Mouse (Mus musculus): Measurements from ENCODE around the gene Stx6. TPM values are rescaled to one million over a fixed set of nuclear protein-coding genes. Genes with fewer than 3 reads are reported as not detected.
A peak's percentile ranks its signal among the peaks of the same experiment; 100 is the strongest.

Gene Stx6
- polyA plus RNA-seq (2012; rRNA removed): 20.4 and 27.0 TPM in 2 replicates

- DNase-seq (ENCODE audit: low read depth, low spot score): peak; percentile 87
- under 1% methylated on average over 48 of the region's 48 CpGs for WGBS
Observed at GRCm38 (mm10) chr1:155158141-155158969, at the start of gene Stx6. Stx6 (plus strand) TSS chr1:155158715.

GRCm38 (mm10) chr1:155109387-155110350, 48.8 kb upstream of the Stx6 start:
- DNase-seq (ENCODE audit: low read depth, low spot score): no peak
- WGBS: 57% methylated on average over 18 of the region's 18 CpGs

- no peak for DNase-seq (ENCODE audit: low read depth, low spot score)
- 82% methylated on average over 6 of the region's 6 CpGs for WGBS
Observed at GRCm38 (mm10) chr1:155111491-155111890, 47.0 kb upstream of the Stx6 start.

GRCm38 (mm10) chr1:155112118-155112517, 46.4 kb upstream of the Stx6 start:
- no peak for DNase-seq (ENCODE audit: low read depth, low spot score)
- WGBS: 76% methylated on average over 4 of the region's 4 CpGs

- WGBS: 92% methylated on average over 1 of the region's 1 CpGs
- DNase-seq (ENCODE audit: low read depth, low spot score): no peak
Observed at GRCm38 (mm10) chr1:155112875-155113274, 45.6 kb upstream of the Stx6 start.

- DNase-seq (ENCODE audit: low read depth, low spot score): no peak
- 20% methylated on average over 3 of the region's 3 CpGs for WGBS
Observed at GRCm38 (mm10) chr1:155113946-155114345, 44.6 kb upstream of the Stx6 start.

GRCm38 (mm10) chr1:155119719-155120118, 38.8 kb upstream of the Stx6 start:
- WGBS: 84% methylated on average over 1 of the region's 1 CpGs
- DNase-seq (ENCODE audit: low read depth, low spot score): no peak

- WGBS: 70% methylated on average over 21 of the region's 21 CpGs
- DNase-seq (ENCODE audit: low read depth, low spot score): no peak
Observed at GRCm38 (mm10) chr1:155121977-155122939, 36.3 kb upstream of the Stx6 start.

GRCm38 (mm10) chr1:155124397-155124796, 34.1 kb upstream of the Stx6 start:
- 91% methylated on average over 5 of the region's 5 CpGs for WGBS
- DNase-seq (ENCODE audit: low read depth, low spot score): no peak

GRCm38 (mm10) chr1:155126716-155127115, 31.8 kb upstream of the Stx6 start:
- no peak for DNase-seq (ENCODE audit: low read depth, low spot score)
- WGBS: 58% methylated on average over 5 of the region's 5 CpGs

- 49% methylated on average over 5 of the region's 5 CpGs for WGBS
- DNase-seq (ENCODE audit: low read depth, low spot score): peak; percentile 32
Observed at GRCm38 (mm10) chr1:155127429-155127934, 31.0 kb upstream of the Stx6 start.

GRCm38 (mm10) chr1:155134866-155135265, 23.6 kb upstream of the Stx6 start:
- no peak for DNase-seq (ENCODE audit: low read depth, low spot score)
- WGBS: 74% methylated on average over 8 of the region's 8 CpGs

GRCm38 (mm10) chr1:155138795-155139194, 19.7 kb upstream of the Stx6 start:
- no peak for DNase-seq (ENCODE audit: low read depth, low spot score)
- WGBS: 60% methylated on average over 7 of the region's 7 CpGs

- DNase-seq (ENCODE audit: low read depth, low spot score): peak; percentile 78
- 25% methylated on average over 2 of the region's 2 CpGs for WGBS
Observed at GRCm38 (mm10) chr1:155140076-155140475, 18.4 kb upstream of the Stx6 start.

GRCm38 (mm10) chr1:155145620-155146019, 12.9 kb upstream of the Stx6 start:
- no peak for DNase-seq (ENCODE audit: low read depth, low spot score)
- 51% methylated on average over 6 of the region's 6 CpGs for WGBS

GRCm38 (mm10) chr1:155146572-155146980, 11.9 kb upstream of the Stx6 start, which contains the start of gene Mr1:
Mr1 (minus strand) TSS chr1:155146814.
- no peak for DNase-seq (ENCODE audit: low read depth, low spot score)
- 17% methylated on average over 8 of the region's 8 CpGs for WGBS

GRCm38 (mm10) chr1:155147228-155147627, 11.3 kb upstream of the Stx6 start:
- 90% methylated on average over 2 of the region's 2 CpGs for WGBS
- DNase-seq (ENCODE audit: low read depth, low spot score): no peak

- WGBS: 93% methylated on average over 3 of the region's 3 CpGs
- DNase-seq (ENCODE audit: low read depth, low spot score): no peak
Observed at GRCm38 (mm10) chr1:155149403-155149802, 9.1 kb upstream of the Stx6 start.

GRCm38 (mm10) chr1:155150821-155151220, 7.7 kb upstream of the Stx6 start:
- no peak for DNase-seq (ENCODE audit: low read depth, low spot score)
- 86% methylated on average over 5 of the region's 5 CpGs for WGBS

Data from large intestine, adult 2 months (tissue).